Mouse (Mus musculus) urinary bladder, postnatal 4 days (tissue): ENCODE results near the gene Pgr15l.

Experiments
- DNase-seq, 2 experiments: peaks; one replicate each; pipeline ENCODE4 v3.0.0; 2021 to 2022; ENCODE audit warnings: low spot score in 2 of 2

Gene Pgr15l

GRCm38 (mm10) chrX:97072369-97072768 lies at the start of gene Pgr15l:
Gene Pgr15l (plus strand): TSS chrX:97072596.
- no peak for DNase-seq

GRCm38 (mm10) chrX:97027540-97027939 lies 44.9 kb upstream of the Pgr15l start:
- DNase-seq = no peak

- DNase-seq = no peak
Measured at GRCm38 (mm10) chrX:97069816-97070215, 2.6 kb upstream of the Pgr15l start.
